Mouse (Mus musculus) hindbrain, embryonic 15.5 days (tissue): ENCODE data around the gene Zfp830. TPM values are rescaled to one million over a fixed set of nuclear protein-coding genes. Genes with fewer than 3 reads are reported as not detected.

Source experiments
- ATAC-seq: fragments of 200-750 bp; cut with Nextera tagmentation; 2 replicates; pipeline ENCODE4 v1.8.0; 2017; ENCODE audit warnings: low read depth, moderate number of reproducible peaks, moderate TSS enrichment; ENCODE audit not compliant: low FRiP score
- H3K27ac ChIP-seq: fragments of 300-500 bp; sonication (generic); replicated peaks from 2 replicates; pipeline ENCODE4 v1.5.1; 2015; ENCODE audit warnings: mild to moderate bottlenecking, inconsistent platforms
- H3K27me3 ChIP-seq: fragments of 300-500 bp; sonication (generic); 2 replicates; pipeline ENCODE4 v1.6.1; 2015; ENCODE audit warnings: control low read depth, inconsistent platforms
- H3K36me3 ChIP-seq: fragments of 300-500 bp; sonication (generic); 2 replicates; pipeline ENCODE4 v1.6.1; 2015; ENCODE audit warnings: control low read depth, inconsistent platforms
- H3K4me1 ChIP-seq: fragments of 300-500 bp; sonication (generic); replicated peaks from 2 replicates; pipeline ENCODE4 v1.6.1; 2015; ENCODE audit warnings: control low read depth, inconsistent platforms
- H3K4me2 ChIP-seq: fragments of 300-500 bp; sonication (generic); 2 replicates; pipeline ENCODE4 v1.6.1; 2015; ENCODE audit warnings: moderate library complexity, mild to moderate bottlenecking, inconsistent platforms
- H3K4me3 ChIP-seq: fragments of 300-500 bp; sonication (generic); 2 replicates; pipeline ENCODE4 v1.5.1; 2015; ENCODE audit warnings: mild to moderate bottlenecking, inconsistent platforms
- H3K9ac ChIP-seq: fragments of 300-500 bp; sonication (generic); 2 replicates; pipeline ENCODE4 v1.6.1; 2015; ENCODE audit warnings: inconsistent platforms
- H3K9me3 ChIP-seq: fragments of 300-500 bp; sonication (generic); 2 replicates; pipeline ENCODE4 v1.6.1; 2016; ENCODE audit warnings: control low read depth, inconsistent platforms
- WGBS: fragments of 180-500 bp; shearing (Covaris S2); methylation state at CpG from one replicate; pipeline ENCODE4 v1.1.7; 2015; 5-methylcytosine and 5-hydroxymethylcytosine counted together
- polyA plus RNA-seq: library from polyadenylated mRNA; unstranded; fragments of >200 nt; fragmentation: Nextera tagmentation; extraction: Ambion mirVana; gene quantifications from 2 replicates; pipeline ENCODE4 v1.2.1, GENCODE M21; 2015

The Zfp830 gene
- 26.1 and 27.0 TPM in 2 replicates for polyA plus RNA-seq

- H3K4me3 ChIP-seq = peak within 1 kb of the TSS; percentile 76
- H3K9me3 ChIP-seq = no peaks in the 10 kb centered on the region
- under 1% methylated on average over 44 of the region's 44 CpGs for WGBS
These were observed at the start of gene Zfp830, which contains the start of gene Cct6b for GRCm38 (mm10) chr11:82763742-82764437. Gene Zfp830, plus strand, starts transcription at chr11:82764345. Gene Cct6b, minus strand, starts transcription at chr11:82764321.

GRCm38 (mm10) chr11:82719294-82719693 is 44.9 kb upstream of the Zfp830 start:
- Histone ChIP-seq H3K36me3 (no peaks in the 10 kb centered on the region), H3K9ac (no peak overlapping the region), H3K4me2 (no peak overlapping the region), H3K27me3 (no peaks in the 10 kb centered on the region), H3K27ac (no peak overlapping the region), H3K9me3 (no peaks in the 10 kb centered on the region), H3K4me3 (no peak overlapping the region), H3K4me1 (no peaks in the 10 kb centered on the region)
- no peak for ATAC-seq
- WGBS = 75% methylated on average over 12 of the region's 12 CpGs

More at GRCm38 (mm10) chr11:82763742-82764437, at the start of gene Zfp830, which contains the start of gene Cct6b:
- peaks cover 26% of the 10 kb centered on the region for H3K4me1 ChIP-seq
- H3K27me3 ChIP-seq = no peaks in the 10 kb centered on the region
- H3K9ac ChIP-seq = peak within 1 kb of the TSS; percentile 79
- peak within 1 kb of the TSS; percentile 73 for H3K4me2 ChIP-seq
- H3K36me3 ChIP-seq = peaks cover 5% of the 10 kb centered on the region
- peak; percentile 100 for ATAC-seq
- peak within 1 kb of the TSS; percentile 96 for H3K27ac ChIP-seq

- WGBS = 98% methylated on average over 2 of the region's 2 CpGs
- H3K4me1 ChIP-seq = no peaks in the 10 kb centered on the region
- peaks cover 3% of the 10 kb centered on the region; the same call in 1 of the 2 replicates for H3K9me3 ChIP-seq
These were observed 37.3 kb upstream of the Zfp830 start for GRCm38 (mm10) chr11:82726862-82727261.

DNA sequence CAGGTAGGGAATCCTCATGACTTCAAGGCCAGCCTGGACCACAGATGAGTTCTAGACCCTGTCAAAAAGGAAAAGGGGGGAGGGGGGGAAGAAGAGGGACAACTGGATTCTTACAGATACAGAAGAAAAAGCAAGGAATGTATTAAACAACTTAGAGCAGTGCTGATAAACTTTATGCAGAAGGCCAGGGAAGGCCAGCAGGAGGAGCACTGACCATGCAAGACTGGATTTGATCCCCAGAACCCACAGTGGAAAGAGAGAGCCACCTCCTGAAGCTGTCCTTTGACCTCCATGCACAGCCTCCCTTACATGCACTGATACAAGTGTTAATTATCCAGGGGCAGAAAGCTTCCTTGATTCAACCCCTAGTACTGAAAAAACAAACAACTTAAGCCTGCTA is 29.9 kb upstream of the Zfp830 start:
- H3K4me2 ChIP-seq = no peak overlapping the region
- H3K4me1 ChIP-seq = no peaks in the 10 kb centered on the region
- ATAC-seq = no peak
- no peaks in the 10 kb centered on the region for H3K9me3 ChIP-seq
- no peak overlapping the region for H3K27ac ChIP-seq
- H3K9ac ChIP-seq = no peak overlapping the region
- H3K36me3 ChIP-seq = no peaks in the 10 kb centered on the region
- H3K27me3 ChIP-seq = no peaks in the 10 kb centered on the region
- H3K4me3 ChIP-seq = no peak overlapping the region

More at GRCm38 (mm10) chr11:82726862-82727261, 37.3 kb upstream of the Zfp830 start:
- no peak overlapping the region for H3K4me2 ChIP-seq
- no peaks in the 10 kb centered on the region for H3K27me3 ChIP-seq
- ATAC-seq = no peak
- no peak overlapping the region for H3K9ac ChIP-seq
- H3K4me3 ChIP-seq = no peak overlapping the region
- H3K27ac ChIP-seq = no peak overlapping the region
- H3K36me3 ChIP-seq = no peaks in the 10 kb centered on the region

GRCm38 (mm10) chr11:82739006-82739405 is 25.1 kb upstream of the Zfp830 start:
- no peak for ATAC-seq
- Histone ChIP-seq H3K27ac (no peak overlapping the region), H3K27me3 (no peaks in the 10 kb centered on the region), H3K9ac (no peak overlapping the region), H3K9me3 (no peaks in the 10 kb centered on the region), H3K4me2 (no peak overlapping the region), H3K36me3 (no peaks in the 10 kb centered on the region), H3K4me3 (no peak overlapping the region), H3K4me1 (no peaks in the 10 kb centered on the region)

DNA sequence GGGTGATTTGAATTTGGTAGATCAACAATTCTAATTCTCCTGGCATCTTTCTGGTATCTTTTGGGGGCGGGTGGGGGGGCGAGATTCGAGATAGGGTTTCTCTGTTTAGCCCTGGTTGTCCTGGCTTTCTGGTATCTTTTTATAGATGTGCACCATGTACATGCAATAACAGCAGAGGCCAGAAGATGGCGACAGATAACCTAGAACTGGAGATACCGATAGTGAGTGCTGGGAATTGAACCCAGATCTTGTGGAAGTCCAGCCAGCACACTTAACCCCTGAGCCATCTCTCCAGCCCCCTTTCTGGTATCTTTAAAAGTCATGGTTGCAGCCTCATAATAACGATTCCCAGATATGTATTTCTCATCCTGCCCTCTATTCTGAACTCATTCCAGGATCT is 18.0 kb upstream of the Zfp830 start:
- Histone ChIP-seq H3K27ac (no peak overlapping the region), H3K4me1 (no peaks in the 10 kb centered on the region), H3K27me3 (no peaks in the 10 kb centered on the region), H3K4me3 (no peak overlapping the region), H3K4me2 (no peak overlapping the region), H3K9ac (no peak overlapping the region), H3K36me3 (no peaks in the 10 kb centered on the region), H3K9me3 (no peaks in the 10 kb centered on the region)
- no peak for ATAC-seq
- 30% methylated on average over 6 of the region's 6 CpGs for WGBS

DNA sequence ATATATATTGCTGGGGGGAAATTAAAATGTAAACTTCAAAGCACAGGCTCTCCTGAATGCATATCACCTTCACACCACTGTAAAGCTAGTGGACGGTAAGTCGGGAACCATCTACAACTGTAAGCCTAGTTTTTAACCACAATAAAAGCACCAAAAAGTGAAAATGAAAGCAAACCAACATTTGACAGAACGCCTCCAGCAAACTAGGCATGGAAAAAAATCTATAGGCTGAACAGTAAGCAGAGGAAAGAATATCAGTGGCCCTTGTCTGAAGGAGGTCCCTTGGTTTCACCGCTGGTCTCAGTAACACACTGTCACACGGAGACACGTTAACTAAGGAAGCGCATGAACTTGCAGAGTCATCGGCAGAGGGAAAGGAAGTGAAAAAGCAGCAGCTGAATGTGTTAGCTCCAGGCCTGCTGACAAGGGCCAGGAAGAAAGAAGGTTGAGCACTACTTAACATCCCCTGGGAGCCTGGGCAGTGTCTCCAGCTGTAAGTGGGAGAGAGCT is 17.2 kb upstream of the Zfp830 start:
- H3K4me1 ChIP-seq = no peaks in the 10 kb centered on the region
- no peak for ATAC-seq
- no peaks in the 10 kb centered on the region for H3K27me3 ChIP-seq
- H3K4me3 ChIP-seq = no peak overlapping the region
- no peaks in the 10 kb centered on the region for H3K36me3 ChIP-seq
- no peak overlapping the region for H3K27ac ChIP-seq
- H3K9ac ChIP-seq = no peak overlapping the region
- H3K4me2 ChIP-seq = no peak overlapping the region
- WGBS = 83% methylated on average over 8 of the region's 8 CpGs
- no peaks in the 10 kb centered on the region for H3K9me3 ChIP-seq

GRCm38 (mm10) chr11:82752349-82753115 is 11.6 kb upstream of the Zfp830 start:
- H3K27ac ChIP-seq = no peak overlapping the region
- H3K27me3 ChIP-seq = no peaks in the 10 kb centered on the region
- WGBS = 80% methylated on average over 6 of the region's 6 CpGs
- no peak for ATAC-seq
- H3K4me1 ChIP-seq = no peaks in the 10 kb centered on the region
- no peak overlapping the region for H3K4me2 ChIP-seq
- H3K9me3 ChIP-seq = no peaks in the 10 kb centered on the region
- no peak overlapping the region for H3K9ac ChIP-seq
- H3K36me3 ChIP-seq = no peaks in the 10 kb centered on the region
- H3K4me3 ChIP-seq = no peak overlapping the region

DNA sequence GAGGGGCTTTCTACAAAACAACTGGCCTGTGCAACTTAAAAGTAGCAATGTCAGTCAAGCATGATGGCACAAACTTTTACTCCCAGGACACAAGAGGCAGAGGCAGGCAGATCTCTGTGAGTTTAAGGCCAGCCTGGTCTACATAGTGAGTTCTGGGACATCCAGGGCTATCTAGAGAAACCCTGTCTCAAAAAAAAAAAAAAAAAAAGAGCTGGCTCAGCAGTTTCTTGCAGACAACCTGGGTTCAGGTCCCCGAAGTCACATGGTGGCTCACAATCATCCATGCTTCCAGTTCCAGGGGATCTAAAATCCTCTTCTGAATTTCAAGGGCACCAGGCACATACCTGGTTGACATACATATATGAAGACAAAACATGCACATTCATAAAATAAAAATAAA is 8.2 kb upstream of the Zfp830 start:
- Histone ChIP-seq H3K9me3 (no peaks in the 10 kb centered on the region), H3K4me3 (no peak overlapping the region), H3K4me2 (no peak overlapping the region), H3K9ac (no peak overlapping the region), H3K27me3 (no peaks in the 10 kb centered on the region), H3K36me3 (no peaks in the 10 kb centered on the region), H3K4me1 (no peaks in the 10 kb centered on the region), H3K27ac (no peak overlapping the region)
- no peak for ATAC-seq
- 83% methylated on average over 1 of the region's 1 CpGs for WGBS

GRCm38 (mm10) chr11:82762286-82762829 is 1.8 kb upstream of the Zfp830 start:
- no peak for ATAC-seq
- Histone ChIP-seq H3K4me2 (no peak overlapping the region), H3K36me3 (no peaks in the 10 kb centered on the region), H3K27ac (no peak overlapping the region), H3K4me1 (peaks cover 26% of the 10 kb centered on the region), H3K9ac (no peak overlapping the region), H3K9me3 (no peaks in the 10 kb centered on the region), H3K27me3 (no peaks in the 10 kb centered on the region), H3K4me3 (no peak overlapping the region)
- whole genome bisulfite sequencing = 82% methylated on average over 6 of the region's 6 CpGs

DNA sequence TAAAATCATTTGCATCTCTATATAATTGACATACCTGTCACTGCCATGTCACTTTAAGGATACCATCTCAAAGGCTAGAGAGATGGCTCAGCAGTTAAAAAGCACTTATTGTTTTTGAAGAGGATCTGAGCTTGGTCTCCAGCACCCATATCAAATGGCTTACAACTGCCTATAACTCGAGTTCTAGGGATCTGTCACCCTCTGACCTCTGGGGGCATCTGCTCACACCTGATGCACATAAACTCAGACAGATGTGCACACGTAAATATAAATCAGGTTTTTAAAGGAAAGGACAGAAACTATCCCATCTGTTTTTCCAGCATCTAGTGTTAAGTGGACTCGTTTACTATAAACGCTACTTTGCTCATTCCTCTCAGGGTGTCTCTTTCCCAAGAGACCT is 884 bp upstream of the Zfp830 start:
- peak overlapping the region; percentile 76 for H3K4me3 ChIP-seq
- WGBS = 15% methylated on average over 4 of the region's 4 CpGs
- no peaks in the 10 kb centered on the region for H3K9me3 ChIP-seq
- peak overlapping the region; percentile 73 for H3K4me2 ChIP-seq
- no peaks in the 10 kb centered on the region for H3K27me3 ChIP-seq
- no peak for ATAC-seq
- peaks cover 26% of the 10 kb centered on the region for H3K4me1 ChIP-seq
- no peaks in the 10 kb centered on the region for H3K36me3 ChIP-seq
- H3K9ac ChIP-seq = peak overlapping the region; percentile 79
- H3K27ac ChIP-seq = peak overlapping the region; percentile 96

- Histone ChIP-seq H3K36me3 (peaks cover 5% of the 10 kb centered on the region), H3K4me3 (peak overlapping the region; percentile 76), H3K27ac (peak overlapping the region; percentile 96), H3K9me3 (no peaks in the 10 kb centered on the region), H3K4me1 (peaks cover 26% of the 10 kb centered on the region), H3K9ac (peak overlapping the region; percentile 79), H3K27me3 (no peaks in the 10 kb centered on the region), H3K4me2 (peak overlapping the region; percentile 73)
- ATAC-seq = peak; percentile 83
- WGBS = 1% methylated on average over 27 of the region's 28 CpGs
These were observed 336 bp downstream of the Zfp830 start for GRCm38 (mm10) chr11:82764438-82764924.
